Mouse (Mus musculus): ENCODE measurements at regions not wholly inside any gene's neighbourhood (a gene's known extent, or its start where the extent isn't known, plus 50 kb on each side); places are given as distances from the start of the nearest gene placed in this dataset.

DNA sequence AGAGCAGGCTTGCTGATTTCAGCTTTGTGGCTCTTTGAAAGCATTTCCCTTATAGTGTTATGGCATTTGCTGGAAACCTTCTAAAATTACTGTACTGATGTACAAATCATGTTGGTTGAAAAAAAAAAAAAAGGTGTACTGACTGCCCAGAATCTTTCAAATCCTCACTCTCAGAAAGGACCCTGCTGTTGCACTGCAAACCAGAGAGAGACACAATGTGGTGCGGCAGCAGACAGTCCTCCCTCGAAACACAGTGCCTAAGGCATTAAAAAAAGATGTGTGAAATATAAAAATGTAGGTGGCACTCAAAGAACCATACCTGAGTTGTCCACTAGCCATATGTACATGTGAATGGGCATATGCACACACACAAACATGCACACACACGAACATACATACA lies 128.3 kb downstream of the Actr3 start:
- DNase-seq (ENCODE audit: low spot score): no peak

DNA sequence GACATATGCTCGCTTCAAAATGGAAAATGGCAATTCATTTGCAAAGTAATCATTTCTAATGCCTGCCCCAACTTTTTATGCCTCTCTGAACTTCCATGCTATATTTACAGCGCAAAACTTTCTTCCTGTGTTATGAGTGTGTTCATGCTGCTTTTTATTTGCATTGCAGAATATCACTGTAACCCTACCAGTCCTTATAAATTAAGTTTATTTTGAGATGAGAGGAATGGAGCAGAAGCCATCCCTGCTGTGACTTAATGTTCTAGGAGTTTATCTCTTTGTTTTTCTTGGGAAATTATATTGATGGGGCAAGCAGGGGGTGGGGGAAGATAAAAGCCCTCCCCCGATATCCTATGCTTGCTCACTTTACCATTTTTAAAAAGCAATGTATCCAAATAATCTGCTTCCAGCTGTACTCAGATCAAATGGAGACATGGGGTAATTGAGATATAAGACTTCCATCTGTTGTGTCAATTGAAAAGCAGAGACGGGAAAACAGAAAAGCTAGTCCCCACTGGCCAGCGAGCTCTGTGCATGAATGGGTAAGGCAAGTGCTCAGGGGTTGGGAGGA lies 136.9 kb downstream of the Actr3 start:
- no peak for DNase-seq (ENCODE audit: low spot score)

DNA sequence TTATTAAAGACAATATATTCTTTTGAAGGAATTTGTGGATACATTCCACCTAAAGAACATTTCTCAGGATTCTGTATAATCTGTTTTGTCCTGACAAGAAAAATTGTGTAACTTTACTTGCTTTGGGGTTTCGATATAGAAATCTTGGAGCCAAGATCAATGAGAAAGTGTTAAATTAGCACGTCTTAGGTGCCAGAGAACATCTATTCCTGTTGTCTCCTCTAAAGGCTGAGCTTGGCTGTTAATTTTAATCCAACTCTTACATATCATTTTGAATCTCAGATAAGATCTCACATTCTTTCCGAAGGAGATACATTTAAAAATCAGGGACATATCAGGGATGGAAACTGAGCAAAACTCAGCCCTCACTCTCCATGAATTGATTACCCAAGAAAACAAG lies 139.9 kb downstream of the Actr3 start:
- no peak for DNase-seq (ENCODE audit: low spot score)

DNA sequence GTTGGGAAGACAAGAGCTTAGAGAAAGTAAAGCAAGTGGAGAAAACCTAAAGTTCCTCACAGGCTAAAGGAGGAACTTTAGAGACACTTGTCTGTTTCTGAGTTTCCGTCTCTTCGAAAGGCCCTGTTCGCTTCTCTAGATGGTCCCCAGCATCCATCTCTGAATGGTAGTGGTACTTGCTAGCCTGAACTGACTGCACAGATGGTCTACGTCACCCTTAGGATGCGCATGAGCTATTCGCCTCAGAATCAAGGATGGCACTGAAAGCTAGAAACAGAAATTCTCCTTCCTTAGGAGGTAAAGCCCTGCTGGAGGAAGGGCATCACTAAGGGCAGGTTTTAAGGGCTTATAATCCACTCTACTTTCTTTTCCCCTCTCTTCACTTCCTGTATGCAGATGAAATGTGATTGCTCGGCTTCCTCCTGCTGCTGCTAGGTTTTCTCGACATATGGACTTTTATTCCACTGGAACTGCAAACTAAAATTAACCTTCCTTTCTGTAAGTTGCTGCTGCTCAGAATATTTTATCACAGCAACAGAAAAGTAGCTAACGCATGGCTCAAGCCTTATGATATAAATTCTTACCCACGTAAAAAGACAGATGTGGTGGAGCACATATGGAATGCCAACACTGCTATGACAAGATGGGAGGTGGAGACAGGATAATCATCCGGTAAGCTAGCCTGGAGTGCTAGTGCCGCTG lies 145.1 kb downstream of the Actr3 start:
- DNase-seq (ENCODE audit: low spot score): no peak

DNA sequence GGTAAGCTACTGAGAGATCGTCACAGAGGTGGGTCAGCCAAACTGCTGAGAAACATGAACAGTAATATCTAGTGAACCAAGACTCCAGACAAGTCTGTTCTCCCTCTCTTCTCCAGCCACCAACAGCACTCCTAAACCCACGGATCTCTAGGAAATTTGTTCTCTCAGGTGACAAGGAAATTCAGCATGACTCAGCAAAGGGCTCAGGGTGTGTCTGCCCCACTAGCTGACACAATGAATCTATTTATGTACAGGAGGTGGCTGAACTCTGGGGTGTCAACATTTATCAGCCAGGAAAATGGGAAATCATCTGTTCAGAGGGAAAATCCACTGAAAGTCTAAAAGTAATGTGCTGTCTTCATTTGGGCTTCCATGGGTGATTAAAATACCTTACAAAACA lies 149.2 kb downstream of the Actr3 start:
- no peak for DNase-seq (ENCODE audit: low spot score)

DNA sequence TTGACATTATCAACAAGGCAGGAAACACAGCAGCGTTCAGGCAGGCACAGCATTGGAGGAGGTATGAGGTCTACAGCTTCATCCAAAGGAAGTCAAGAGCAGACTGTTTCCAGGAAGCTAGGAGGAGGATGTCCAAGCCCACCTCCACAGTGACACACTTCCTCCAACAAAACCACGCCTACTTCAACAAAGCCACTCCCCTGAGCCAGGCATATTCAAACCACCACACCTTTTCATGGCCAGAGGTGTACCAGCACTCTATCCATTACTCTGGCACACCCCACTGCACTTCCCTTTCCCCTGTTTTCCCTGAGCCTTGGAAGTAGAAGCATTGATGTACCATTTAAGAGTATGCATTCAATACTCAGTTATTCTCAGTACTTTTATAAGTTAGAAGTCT lies 150.8 kb downstream of the Actr3 start:
- DNase-seq (ENCODE audit: low spot score): no peak

DNA sequence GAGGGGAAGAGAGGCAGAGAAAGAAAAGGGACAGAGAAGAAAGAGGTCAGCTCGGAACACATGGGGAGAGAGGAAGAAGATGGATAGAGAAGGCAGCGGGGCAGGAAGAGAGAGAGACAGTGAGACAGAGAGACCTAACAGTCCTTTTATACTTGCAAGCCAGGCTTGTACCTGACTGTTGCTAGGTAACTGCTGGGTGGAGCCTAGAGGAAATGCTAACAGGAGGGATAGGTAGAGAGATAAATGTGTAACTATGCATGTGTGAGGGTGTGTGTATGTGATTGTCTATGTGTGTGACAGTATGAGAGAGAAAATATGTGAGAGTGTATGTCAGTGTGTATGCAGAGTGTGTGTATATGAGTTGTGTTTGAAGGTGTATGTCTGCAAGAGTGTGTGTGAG lies 161.8 kb downstream of the Actr3 start:
- DNase-seq (ENCODE audit: low spot score): no peak

DNA sequence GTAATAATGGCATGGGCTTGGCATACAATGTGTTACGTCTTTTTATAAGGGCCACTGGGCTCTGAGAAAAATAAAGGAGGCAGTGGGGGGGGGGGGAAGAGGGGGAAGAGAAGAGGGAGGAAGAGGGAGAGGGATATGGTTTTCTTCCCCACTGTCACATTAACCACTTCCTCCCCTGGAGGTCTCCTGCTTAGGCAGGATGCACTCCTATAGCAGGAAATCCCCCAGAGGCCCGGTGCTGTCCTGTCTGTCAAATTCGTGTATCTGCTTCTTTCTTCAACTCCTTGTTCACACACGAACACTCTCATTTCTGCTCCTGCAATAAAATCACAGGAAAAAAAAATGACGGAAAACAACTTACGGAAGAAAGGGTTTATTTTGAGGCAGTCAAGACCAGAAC lies 171.8 kb downstream of the Actr3 start:
- DNase-seq (ENCODE audit: low spot score): no peak

DNA sequence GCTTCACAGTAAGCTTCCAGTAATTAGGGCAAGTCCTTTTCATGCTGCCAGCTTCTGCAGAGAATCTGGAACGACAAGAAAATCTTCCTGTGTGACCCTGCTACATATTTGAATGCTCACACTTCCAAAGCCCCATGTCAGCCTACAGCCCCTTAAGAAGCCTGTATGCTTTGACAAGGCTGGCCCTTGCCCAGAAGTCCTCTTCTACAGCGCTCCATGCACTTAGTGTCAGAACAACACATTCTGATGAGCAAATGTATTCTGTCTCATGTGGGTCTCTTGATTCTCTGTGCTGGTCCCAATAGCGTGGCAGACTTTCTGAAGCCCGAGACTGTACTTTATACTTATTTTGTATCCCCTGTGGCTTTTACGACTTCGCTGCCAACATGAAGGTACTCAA lies 172.5 kb downstream of the Actr3 start:
- DNase-seq (ENCODE audit: low spot score): no peak

DNA sequence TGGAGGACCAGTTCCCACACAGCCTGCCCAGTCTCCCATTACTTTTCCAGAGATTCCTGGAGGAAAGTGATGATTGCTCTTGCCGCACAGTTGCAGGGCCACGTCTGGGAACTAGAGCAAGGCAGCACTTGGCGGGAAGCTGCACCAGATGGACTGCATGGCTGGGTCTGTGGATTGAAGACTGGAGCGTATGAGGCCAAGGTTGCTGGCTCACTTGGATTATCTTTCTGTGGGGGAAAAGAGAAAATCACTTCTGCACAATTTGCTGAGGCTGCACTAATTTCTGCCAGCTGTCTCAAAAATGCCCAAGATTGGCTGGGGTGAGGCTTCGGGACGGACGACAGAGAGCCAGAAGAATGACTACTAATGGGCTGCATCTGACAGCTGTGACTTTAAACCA lies 193.2 kb downstream of the Actr3 start:
- DNase-seq (ENCODE audit: low spot score): no peak

DNA sequence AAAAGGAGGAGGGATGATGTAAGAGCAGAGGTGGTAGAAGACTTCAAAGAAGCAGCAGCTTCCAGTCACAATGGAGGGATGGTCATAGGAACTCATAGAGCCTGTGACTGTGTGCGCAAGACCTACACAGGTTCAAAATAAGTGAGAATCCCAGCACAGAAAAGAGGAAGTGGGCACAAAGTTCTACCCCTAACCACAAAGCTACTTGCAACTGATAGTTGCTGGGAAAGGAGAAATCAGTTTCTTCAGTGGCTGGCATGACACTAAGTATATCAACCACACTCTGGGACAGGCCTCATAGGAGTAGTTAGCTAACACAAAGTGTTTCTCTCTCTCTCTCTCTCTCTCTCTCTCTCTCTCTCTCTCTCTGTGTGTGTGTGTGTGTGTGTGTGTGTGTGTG lies 193.8 kb downstream of the Actr3 start:
- DNase-seq (ENCODE audit: low spot score): no peak

DNA sequence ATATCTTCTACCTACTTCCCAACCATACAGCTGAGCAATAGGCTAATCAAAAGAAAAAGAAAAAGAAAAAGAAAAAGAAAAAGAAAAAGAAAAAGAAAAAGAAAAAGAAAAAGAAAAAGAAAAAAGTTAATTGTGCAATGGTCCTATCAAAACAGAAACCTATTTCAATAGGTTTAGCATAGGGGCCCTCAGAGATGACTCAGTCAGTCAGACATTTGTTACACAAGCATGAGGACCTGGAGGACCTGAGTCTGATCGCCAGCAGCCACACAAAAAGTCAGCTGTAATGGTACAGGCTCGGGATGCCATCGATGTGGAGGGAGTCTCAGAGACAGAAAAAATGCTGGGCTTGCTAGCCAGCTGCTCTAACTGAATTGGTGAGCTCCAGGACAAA lies 197.9 kb downstream of the Actr3 start:
- no peak for DNase-seq (ENCODE audit: low spot score)

DNA sequence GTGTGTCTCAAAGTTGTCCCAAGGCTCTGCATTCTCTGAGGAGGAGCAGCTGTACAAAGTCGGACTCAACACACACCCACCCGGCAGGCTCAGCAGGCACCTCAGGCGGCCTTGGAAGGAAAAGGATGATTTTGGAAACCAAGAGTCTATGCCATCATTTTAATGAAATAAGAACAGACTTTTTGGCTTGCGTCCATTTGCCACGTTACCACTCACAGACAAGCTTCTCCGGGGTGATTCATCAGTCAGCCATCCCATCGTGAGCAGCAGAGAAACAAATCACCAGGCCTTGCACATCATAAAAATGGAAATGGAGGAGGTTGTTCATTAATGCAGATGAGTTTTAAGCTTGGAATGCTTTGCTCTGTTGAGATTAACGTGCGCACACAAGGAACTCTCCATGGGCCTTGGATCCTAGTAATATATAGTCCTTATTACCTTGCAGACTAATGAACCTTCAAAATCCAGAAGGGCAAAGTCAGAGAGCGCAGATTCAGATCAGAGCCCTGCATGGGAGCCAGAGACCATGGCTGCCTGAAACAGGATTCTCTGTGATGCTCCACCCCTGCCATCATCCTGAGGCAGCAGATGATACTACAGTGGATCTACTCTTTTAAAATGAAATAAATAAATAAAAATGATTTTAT lies 198.5 kb downstream of the Actr3 start:
- no peak for DNase-seq (ENCODE audit: low spot score)

DNA sequence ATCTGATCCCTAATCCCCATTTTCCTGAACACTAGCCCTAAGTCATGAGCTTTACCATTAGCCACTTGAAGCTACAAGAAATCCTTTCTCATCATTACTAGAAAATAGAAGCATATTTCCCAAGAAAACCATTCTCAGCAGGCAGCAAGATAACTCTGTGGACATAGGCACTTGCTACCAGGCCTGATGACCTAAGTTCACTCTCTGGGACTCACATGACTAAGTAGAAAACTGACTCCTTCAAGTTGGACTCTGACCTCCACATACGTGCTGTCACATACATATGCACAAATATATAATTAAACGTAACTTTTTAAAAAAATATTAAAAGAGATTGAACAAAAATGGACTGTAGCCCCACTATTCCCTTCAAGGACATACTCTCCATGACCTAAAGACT lies 200.8 kb downstream of the Actr3 start:
- no peak for DNase-seq (ENCODE audit: low spot score)

DNA sequence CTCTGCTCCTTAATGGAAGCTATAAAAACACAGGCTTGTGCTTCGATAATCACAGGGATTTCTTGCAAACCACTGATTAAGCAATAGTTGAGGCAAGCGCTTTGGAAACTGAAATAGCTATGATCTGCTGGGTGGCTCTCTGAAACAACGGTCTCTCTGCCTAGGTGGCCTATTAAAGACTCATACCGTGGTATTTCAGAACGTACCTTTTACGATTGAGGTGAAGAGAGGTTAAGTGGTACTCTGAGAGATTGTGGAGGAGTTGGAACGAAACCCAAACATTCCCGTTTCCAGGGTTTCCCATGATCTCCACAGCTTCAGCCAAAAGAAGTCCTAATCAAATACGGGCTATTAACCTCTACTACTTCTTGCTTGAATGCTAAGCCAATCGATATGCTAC lies 212.2 kb downstream of the Actr3 start:
- DNase-seq (ENCODE audit: low spot score): no peak

DNA sequence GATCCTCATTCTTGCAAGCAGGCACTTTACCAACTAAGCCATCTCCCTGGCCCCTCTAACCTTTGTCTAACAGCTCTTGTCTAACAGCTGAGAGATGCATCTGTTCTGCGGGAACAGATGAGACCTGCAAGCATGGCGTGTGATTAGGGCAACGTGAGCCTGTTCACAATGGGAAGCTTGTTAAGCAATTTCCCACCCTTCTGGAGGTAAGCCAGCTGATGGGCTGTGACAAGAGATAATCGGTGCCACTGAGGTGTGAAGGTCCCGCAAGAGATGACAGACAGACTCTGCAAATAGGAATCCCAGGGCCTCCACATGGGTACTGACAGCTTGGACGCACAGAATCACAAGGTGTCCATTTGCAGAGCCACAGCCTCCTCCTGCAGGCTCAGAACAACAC lies 219.3 kb downstream of the Actr3 start:
- DNase-seq (ENCODE audit: low spot score): no peak

DNA sequence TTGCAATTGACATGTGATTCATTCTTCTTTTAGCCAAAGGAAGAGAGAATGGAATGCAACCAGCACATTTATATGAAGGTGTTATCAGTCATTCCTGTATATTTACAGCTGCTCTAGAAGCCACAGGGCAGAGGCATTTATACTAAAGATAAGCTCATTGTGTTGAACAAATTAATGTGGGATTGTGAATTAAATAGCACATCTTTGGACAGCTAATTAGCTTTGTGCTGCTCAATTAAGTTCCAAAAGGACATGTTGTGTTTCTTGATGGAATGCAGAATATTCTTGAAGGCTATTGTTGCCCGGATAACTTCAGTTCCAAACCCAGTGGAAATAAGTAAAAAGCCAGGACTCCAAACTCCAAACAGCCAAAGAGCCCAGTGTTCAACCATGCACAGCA lies 248.4 kb downstream of the Actr3 start:
- DNase-seq (ENCODE audit: low spot score): no peak

DNA sequence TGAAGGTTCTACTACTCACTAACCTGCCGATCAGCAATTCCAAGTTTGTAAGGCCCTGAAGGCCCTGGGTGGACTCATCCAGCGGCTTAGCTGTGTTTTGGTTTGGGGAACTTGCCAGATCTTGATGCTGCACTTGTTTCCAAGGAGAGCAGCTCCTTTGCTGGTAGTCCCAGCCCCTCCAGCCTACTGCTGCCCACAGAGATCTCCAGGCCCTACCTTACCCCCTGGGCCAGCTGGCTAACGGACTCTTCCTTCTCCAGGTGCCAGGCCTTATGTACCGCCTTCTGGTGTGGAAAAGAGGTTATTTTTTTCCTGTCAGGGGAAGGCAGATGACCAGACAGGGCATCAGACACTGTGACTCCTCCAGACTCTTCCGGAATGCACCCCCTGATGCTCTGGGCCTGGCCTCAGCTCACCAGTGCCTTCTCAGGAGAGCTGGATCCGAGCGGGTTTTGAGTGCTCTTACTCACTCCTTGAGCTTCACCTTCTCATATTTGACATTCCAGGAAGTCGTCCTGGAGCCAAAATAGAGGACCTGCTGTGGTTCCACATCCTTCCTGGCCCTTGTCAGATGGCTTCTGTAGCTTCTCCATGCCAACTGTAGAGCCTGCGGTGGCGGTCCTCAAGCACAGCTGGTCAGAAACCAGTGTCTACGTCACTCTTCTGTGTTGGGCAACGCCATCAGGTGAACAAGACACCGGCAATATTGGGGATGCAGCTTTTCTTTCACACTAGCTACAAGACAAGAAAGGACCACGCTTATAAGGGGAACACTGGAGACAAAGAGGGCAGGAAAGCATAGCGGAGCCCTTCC lies 259.2 kb downstream of the Actr3 start:
- DNase-seq (ENCODE audit: low spot score): no peak

DNA sequence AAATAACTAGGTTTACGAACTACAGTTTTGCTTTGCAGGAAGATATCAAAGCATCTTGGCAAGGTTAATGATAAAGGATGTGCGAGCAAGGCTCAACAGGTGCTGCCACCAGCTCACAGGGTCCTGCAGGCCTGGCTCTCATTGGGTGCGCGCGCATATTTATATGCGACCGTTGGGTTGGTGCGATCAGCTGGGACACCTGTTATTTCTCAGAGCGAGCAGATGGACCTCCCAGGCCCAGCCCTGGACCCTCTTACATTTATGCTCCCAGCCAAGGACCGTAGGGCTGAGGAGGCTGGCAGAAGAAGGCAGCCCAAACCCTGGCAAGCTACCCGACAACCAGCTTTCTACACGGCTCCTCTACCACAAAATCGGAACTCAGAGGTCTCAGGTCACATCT lies 260.8 kb downstream of the Actr3 start:
- no peak for DNase-seq (ENCODE audit: low spot score)

DNA sequence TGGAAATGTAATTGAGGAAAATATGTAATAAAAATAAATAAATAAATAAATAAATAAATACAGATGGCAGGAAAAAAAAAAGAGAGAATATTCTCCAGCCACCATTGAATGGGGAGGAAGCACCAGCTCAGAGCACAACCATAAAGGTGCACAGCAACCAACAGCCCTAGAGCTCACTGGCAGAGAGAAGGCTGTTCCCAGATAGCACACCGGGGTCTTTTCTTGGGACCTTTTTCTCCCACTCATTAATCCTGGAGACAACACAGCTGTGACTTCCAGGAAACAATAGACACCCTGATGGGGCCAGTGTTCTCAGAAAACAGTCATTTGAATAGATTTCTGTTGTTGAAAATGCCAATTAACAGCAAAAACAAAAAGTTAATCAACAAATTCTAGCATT lies 263.1 kb downstream of the Actr3 start:
- no peak for DNase-seq (ENCODE audit: low spot score)

DNA sequence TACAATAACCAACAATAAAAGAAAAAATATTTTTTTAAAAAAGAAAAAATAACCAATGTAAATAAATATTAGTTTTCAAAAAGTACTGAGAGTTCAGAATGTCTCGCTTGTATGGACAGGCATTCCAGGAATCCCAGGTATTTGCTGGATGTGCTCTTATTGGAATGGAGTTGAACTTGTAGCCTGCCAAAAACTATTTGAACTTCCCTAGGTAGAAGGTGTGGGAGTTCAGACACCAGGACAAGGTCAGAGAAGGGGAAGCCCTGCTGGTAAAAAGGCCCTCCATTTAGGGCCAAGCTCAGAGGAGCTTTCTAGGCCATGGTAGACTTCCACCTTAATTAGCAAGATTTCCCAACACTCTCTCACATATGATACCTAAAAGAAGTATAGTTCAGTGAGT lies 270.3 kb downstream of the Actr3 start:
- DNase-seq (ENCODE audit: low spot score): no peak

DNA sequence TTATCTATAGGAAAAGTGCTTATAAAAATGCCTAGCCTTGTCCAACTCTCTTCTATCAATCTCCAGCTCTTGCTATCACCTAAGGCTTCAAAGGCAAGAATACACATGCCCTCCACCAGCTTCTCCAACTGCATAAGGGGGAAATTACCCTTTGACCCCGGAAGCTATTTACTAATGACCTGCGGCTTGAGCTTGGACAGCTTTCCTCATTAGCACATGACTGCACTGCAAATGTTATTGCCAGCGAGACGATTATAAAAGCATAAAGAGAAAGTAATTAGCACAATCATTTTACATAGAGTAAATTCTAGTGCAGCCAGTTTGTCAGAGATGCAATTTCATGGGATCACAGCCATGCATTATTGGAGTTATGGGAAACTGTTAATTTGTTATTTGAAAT lies 277.0 kb downstream of the Actr3 start:
- no peak for DNase-seq (ENCODE audit: low spot score)

DNA sequence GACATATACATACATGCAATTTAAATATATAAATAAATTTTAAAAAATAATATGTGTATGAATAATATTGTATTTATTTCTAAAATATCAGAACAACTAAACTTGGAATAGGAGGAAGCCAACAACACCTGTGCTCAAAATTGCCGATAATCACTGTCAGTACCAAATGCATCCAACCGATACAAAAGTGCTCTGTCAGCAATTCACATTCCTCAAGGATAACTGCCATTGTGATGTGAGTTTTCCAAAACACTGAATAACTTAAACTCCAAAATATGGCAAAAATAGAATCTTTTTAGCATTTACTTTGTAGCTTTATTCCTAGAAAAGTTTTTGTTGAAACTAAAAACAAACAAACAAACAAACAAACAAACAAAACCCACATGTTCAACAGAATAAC lies 279.4 kb downstream of the Actr3 start:
- DNase-seq (ENCODE audit: low spot score): no peak
